Mouse (Mus musculus) right cerebral cortex, adult 2 months (tissue): ENCODE data around the gene Trappc10.

Source experiments
- DNase-seq, 2 experiments: peaks; one replicate each; pipeline ENCODE4 v3.0.0; 2021 to 2022; ENCODE audit warnings: low spot score in 2 of 2

The Trappc10 gene

DNA sequence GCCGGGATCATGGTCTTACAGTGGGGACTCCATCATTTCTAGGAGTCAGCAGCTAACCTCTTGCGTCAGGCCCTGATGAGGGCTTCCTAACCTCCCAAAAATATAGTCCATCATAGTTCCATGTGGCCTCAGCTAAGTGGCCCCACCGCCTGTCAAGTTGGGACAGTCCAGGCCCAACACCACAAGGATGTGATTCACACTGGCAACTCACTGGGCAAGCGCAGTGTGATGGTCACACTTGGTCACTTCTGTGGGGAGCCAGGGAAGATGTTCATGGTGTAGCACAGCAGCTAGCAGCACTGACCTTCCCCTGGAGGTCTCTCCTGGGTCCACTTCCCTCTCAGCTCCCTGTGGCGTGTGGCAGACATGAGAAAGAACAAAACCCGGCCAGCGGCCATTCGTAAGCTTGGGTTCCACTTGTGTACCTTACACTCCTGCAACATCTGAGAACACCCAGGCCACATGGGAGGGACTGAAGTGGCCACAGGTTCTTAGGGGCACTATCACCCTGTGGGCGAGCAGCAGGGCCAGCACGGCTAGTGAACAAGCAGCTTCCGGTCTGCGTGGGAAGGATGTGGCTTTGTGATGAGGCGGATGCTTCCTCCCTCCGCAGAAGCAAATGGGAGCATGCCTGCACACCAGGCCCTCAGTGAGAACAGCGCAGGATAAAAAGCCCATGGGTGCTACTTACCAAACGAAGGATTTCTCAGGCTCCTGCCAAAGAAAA, 83.9 kb downstream of the Trappc10 start:
- DNase-seq = no peak

GRCm38 (mm10) chr10:78159906-78160305, 84.5 kb downstream of the Trappc10 start:
- DNase-seq = peak; percentile 92

DNA sequence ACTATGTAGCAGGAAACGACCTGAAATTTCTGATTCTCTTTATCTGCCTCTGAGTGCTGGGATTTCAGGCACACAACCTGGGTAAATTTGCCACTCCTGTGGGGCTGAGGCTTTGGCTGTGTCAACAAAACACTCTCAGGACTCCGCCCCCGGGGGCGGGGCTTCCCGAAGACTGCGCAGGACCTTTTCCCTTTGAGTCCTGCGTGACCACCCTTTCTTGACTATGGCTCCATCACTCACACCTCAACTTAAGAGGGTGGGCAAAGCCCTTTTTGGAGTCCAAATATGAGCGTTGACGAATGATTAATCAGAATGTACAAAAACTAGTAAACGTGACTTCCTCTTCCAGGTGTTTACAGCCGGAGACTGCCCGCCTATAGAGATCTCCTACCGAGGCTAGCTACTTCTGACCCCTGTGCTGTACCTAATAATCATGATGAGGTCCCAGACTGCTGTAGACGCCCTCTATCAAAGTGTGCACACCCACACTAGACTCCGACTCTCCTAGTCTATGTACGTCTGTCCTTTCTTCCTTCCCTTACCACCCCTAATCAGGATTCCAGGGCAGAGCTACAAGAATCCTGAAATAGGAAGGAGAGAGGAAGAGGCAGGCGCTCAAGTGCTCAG, 85.1 kb downstream of the Trappc10 start:
- peak; percentile 45 to 63 for DNase-seq

GRCm38 (mm10) chr10:78158041-78158440, 86.4 kb downstream of the Trappc10 start:
- no peak for DNase-seq

GRCm38 (mm10) chr10:78156926-78157325, 87.5 kb downstream of the Trappc10 start:
- DNase-seq = no peak

DNA sequence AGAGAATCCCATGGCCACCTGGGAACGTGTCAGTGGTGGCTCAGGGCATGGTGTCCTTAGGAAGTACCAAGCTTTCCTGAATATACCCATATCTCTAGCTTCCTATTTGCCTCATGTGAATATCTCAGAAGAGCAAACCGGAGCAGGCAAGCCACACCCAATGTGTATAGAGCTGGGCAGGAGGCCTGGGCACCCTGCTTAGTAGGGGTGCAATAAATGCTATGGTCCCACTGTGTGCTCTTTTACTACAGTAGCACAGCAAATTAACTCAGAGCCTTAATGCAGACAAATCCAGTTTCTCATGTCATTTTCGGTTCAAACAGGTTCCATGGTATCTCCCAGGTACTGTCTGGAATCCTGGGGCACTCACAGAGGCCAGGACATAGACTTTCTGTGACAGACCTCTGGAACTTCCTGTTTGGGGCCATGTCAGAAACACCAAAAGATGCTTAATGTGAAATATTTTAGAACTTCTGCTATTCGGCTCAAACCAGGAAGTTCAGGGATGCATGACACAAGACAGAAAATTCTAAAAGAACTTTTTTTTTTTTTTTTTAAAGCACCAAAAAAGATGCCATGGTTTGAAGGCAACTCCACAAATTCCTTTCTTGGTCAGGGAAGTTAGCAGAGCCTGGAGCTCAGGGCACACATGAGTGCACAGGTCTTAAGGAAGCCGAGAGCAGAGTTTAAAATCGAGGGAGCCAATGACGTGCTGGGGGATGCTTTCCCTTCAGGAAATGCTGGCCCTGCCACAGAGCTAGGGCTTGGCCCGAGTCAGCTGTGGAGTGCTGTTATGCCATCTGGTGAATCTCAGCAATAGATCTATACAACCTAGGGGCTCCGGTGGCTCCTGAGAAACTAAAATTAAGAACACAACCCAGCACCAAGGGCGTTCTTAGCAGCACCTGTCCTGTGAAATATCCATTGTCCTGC, 95.3 kb downstream of the Trappc10 start:
- DNase-seq = no peak

DNA sequence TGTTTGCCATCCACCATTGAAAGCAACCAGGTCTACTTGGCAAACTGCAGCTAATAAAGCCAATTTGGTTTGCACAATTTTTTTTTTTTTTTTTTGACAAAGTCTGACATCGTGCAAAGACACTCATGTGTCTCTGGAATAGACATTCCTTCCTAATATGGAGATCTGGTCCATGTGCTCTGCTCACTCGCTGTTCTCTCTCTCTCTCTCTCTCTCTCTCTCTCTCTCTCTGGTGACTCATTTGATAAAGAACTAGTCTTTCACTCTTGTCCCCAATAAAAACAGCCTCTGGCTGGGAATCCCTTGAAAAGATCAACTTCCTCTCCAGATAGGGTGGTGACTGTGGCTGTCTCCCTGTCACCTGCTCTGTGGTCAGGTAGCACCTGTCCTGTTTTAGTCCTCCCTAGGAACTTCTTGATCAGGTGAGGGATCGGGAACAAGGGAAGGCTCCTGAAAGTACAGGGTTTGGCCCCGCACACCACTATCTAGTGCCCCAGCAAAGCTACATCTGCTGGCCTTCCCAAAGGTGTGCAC, 96.5 kb downstream of the Trappc10 start:
- no peak for DNase-seq

- DNase-seq = peak; percentile 58 to 68
Measured at GRCm38 (mm10) chr10:78143727-78144505, 100.5 kb downstream of the Trappc10 start.

GRCm38 (mm10) chr10:78140843-78141242, 103.6 kb downstream of the Trappc10 start:
- no peak for DNase-seq

DNA sequence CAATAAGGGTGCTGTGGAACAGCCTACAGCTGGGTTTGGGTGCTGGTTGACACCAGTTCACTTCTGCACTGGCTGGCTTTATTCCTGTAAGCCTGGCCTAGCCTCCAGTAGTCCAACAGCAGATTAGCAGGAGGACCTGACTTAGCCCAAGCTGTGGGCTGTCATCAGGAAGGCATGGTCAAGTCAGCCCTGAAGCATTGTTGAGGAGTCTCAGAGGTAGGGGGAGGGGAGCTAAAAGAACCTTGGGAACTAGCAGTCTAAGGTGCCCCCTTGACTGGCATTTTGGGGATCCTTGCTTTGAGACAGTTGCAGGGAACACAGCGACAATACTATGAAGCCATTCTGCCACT, 104.2 kb downstream of the Trappc10 start:
- no peak for DNase-seq

DNA sequence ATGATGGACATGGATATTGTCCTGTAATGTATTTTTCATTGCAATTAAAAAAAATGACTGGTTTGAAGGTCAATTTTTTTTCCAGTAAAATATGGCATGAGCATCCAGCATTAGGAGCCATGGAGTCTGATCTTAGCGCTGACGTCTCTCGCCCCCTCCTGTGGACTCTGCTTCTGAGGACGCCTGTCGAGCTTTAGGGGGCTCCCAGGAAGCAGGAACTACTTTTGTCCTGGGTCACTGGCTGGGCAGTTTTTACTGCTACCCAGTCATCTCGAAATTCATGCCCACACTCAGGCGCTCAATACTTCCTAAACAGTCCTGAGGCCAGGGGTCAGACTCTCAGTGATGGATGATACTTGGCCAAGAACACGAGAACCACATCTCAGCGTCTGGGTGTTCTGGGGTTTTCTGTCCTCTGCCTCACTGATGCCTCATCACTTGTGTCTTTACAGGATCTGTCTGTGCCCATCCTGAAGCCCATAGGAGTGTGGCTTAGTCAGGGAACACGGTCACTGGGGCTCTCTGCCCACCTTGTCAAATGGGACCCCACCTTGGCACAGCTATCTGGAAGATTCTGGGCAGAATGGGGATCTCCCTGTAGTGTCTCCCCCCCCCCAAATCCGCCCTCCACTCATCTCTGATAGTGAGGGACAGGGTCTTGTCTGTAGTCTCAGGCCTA, 104.7 kb downstream of the Trappc10 start:
- no peak for DNase-seq

GRCm38 (mm10) chr10:78138812-78139523, 105.5 kb downstream of the Trappc10 start:
- peak in 1 of 2 experiments; percentile 16 for DNase-seq

GRCm38 (mm10) chr10:78137191-78137590, 107.2 kb downstream of the Trappc10 start:
- DNase-seq = no peak
